Mouse (Mus musculus) regulatory T cell (primary cell): ENCODE results near the gene Nup54.

Source experiments
- in situ Hi-C: fragments of 300-600 bp; cut with MboI, MseI; formaldehyde crosslinking; loops from one replicate; pipeline ENCODE4 v1.15.1; 2025; ENCODE audit warnings: high pct_unique_total_duplicates

The Nup54 gene

GRCm38 (mm10) chr5:92413271-92413981 is 21.6 kb downstream of the Nup54 start:
- in situ Hi-C loops, result no loop called here

GRCm38 (mm10) chr5:92411461-92412140 is 23.4 kb downstream of the Nup54 start:
- in situ Hi-C loops, result no loop called here

DNA sequence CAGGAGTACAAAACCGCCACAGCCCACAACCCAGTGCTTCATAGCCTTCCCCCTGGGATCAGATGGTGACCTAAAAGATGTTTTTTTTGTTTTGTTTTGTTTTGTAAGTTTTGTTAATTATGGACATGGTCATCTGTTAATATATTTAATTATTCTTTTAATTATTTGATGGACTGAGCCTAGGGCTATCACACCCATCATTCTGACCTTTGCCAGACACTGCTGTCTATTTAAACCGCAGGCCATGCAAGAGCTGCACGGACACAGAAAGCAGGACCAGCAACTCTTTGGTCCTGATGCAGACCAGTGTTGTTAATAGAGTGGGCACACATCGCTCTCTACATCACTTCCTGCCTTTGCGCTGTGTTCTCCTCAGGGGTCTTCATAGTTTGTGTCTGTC is 24.5 kb downstream of the Nup54 start:
- in situ Hi-C loops, result no loop called here

DNA sequence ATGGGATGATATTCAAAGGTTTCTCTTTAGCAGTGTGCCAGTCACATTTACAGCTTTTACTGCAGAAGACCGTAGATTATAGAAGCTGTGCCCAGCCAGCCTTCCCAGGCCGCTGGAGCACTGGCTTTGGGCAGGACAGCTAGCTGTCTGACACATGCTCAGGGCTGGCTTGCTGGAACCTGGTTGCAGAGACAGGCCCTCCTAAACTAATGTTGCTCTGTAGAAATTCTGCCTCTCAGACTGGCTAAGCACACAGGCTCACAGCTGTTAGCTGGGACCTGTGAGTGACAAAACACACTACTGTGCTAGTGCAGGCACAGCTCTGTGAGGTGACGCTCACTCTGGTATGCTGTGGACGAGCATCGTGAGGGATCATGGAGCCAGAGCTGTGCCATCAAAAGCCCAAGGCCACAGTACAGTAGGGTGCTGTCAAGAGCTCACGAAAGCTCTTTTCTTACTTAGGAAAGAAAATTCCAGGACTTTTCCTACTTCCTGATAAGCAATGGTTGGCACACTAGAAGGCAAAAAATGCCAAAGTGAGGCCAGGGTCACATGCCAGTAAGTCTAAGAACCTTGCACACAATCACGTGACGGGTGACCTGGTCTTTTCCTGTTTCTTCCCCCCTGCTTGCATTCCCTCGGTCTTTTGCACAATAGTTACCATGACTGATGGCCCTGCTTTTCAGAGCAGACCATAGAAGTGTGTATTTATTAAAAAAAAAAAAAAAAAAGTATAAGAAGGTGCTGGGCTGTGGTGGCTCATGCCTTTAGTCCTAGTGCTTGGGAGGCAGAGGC is 25.5 kb downstream of the Nup54 start:
- in situ Hi-C loops, result no loop called here

DNA sequence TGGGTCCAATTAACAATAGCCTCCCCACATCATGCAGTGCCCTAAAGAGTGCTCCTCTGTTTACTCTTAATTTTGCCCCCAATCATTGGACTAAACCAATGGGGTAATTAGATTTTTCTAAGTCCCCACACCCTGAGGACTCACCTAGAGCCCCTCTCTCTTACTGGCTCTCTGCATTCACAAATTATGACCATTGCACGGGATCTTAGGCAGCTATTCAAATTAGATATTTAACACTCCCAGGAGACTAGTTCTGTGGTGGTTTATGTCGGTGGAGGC is 30.7 kb downstream of the Nup54 start:
- in situ Hi-C loops, result no loop called here

GRCm38 (mm10) chr5:92403562-92404399 is 31.2 kb downstream of the Nup54 start:
- in situ Hi-C loops, result no loop called here

DNA sequence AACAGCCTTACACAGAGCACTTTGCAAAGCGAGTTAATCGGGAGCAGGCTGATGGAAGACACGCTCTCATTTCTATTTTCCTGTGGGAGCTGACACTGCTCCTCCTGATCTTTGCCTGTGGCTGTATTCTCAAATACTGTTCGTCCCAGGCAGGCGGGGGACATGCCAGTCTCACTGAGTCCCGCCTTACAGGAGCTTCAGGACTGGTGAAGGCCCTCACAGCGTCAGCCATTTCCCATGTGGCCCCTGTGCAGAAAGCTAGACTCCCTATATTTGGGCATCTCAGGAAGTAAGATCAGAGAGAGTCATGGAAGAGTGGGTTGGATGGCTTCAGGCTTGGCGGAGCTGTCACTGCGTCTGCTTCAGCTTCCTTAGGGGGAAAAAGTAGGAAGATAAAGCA is 32.2 kb downstream of the Nup54 start:
- in situ Hi-C loops, result no loop called here

GRCm38 (mm10) chr5:92398153-92398552 is 36.9 kb downstream of the Nup54 start:
- in situ Hi-C loops, result no loop called here

- in situ Hi-C loops, result no loop called here
Observed at GRCm38 (mm10) chr5:92396476-92396875, 38.5 kb downstream of the Nup54 start.

- in situ Hi-C loops, result no loop called here
Observed at GRCm38 (mm10) chr5:92395764-92396163, 39.3 kb downstream of the Nup54 start.

DNA sequence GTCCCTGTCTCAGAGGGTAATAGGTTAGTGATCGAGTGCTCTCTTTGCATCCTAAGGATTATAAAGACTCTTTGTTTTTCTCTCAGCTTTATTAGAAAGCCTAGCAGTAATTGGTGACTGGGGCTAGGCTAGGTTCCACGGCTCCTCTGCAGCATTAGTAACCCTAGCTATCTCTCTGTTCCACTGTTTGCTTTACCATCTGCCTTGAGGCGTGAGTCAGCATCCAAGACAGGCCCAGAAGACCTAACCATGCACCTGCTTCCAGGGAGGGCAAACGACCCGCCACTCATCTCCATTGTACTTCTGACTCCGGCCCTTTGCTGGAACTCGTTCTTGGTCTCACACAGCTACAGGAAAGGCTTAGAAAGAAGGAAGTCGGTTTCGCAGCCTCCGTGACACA is 41.2 kb downstream of the Nup54 start:
- in situ Hi-C loops, result no loop called here

DNA sequence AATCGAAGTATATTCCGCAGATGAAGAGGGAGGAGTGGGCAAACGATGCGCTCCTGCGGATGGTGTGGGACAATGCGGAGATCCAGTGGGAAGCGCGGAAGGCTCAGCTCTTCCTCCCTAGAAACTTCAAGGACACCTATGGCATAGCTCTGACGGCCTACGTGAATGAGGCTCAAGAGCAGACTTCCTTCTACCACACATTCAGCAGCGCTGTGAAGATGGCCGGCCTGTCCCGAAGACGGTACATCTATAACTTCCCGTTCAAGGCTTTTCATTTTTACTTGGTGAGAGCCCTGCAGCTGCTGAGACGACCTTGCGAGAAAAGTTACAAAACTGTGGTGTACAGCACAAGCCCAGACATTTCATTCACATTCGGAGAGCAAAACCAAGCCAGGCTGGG is 42.5 kb downstream of the Nup54 start:
- in situ Hi-C loops, result no loop called here

GRCm38 (mm10) chr5:92390615-92391014 is 44.4 kb downstream of the Nup54 start:
- in situ Hi-C loops, result no loop called here

GRCm38 (mm10) chr5:92389977-92390376 is 45.0 kb downstream of the Nup54 start:
- in situ Hi-C loops, result no loop called here

GRCm38 (mm10) chr5:92387433-92387832 is 47.6 kb downstream of the Nup54 start:
- in situ Hi-C loops, result no loop called here

DNA sequence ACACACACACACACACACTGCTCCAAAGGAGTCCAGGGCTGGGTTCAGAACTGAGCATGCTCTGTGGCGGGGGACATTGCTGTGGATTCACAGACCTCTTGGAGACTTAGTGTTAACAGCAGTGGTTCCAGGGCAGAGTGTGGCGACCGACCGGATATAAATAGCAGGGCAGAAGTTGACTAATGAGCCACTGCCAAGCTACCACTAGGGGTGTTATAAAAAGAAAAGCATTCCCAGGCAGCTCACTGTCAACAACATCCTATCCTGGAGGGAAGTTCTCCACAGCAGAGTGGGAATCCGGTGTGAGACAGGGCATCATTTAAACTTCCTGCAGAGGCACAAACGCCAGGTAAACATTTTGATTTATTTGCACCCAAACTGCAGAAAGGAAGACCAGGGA is 48.4 kb downstream of the Nup54 start:
- in situ Hi-C loops, result no loop called here

DNA sequence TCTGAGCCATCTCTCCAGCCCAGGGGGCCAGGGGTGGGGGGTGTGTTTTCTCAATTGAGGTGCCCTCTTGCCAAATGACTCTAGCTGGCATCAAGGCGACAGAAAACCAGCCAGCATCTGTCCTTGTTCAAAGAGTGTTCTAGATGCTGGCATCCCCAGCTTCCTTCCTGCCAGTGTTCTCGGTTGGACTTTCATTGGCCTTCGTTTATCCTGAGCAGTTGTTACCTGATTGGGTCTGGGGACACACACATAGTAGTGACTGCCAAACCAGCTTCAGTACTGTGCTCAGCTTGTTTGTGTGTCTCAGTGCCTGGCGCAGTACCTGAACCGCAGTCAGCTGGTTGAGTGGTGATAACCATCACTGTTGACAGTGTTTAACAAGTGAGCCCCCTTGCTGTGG is 48.9 kb downstream of the Nup54 start:
- in situ Hi-C loops, result no loop called here

DNA sequence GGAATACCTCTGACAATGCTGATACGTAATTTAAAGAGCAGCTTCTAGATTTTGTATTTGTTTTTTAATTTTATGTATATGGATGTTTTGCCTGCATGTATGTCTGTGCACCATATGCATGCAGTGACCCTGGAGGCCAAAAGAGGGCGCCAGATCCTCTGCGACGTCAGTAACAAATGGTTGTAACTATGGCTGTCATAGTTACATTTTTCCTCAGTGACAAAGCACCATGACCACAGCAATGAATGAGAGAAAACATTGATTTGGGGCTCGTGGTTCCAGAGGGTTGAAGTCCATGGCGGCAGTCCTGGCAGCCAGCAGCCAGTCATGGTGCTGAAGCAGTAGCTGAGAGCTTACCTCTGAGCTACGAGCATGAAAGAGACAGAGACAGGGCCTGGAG is 50.2 kb downstream of the Nup54 start:
- in situ Hi-C loops, result loop anchor here (5.0 kb wide), 1 partner anchor 73 kb away; the partner anchor contains the start of gene Sdad1

DNA sequence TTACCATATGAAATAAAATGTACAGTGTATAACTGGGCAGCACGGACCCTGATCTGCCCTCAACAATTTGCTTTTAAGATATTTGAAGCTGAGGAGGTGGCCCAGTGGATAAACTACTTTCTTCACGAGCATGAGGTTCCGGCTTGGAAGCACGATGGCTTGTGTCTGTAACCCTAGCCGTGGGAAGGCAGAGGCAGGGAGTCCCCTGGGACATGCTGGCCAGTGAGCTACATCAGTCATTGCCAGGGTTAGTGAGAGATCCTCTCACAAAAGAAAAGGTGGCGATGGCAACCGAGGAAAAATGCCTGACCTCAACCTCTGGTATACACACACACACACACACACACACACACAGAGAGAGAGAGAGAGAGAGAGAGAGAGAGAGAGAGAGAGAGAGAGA is 51.3 kb downstream of the Nup54 start:
- in situ Hi-C loops, result loop anchor here (5.0 kb wide), 1 partner anchor 71 kb away; the partner anchor contains the start of gene Sdad1

GRCm38 (mm10) chr5:92382349-92382679 is 52.7 kb downstream of the Nup54 start:
- in situ Hi-C loops, result loop anchor here (5.0 kb wide), 1 partner anchor 70 kb away; the partner anchor contains the start of gene Sdad1

- in situ Hi-C loops, result loop anchor here (5.0 kb wide), 1 partner anchor 69 kb away; the partner anchor contains the start of gene Sdad1
Observed at GRCm38 (mm10) chr5:92381550-92382348, 53.3 kb downstream of the Nup54 start.
